Mouse (Mus musculus) G1E (cell line): ENCODE measurements around the gene Fbxl8. TPM values are rescaled to one million over a fixed set of nuclear protein-coding genes. Genes with fewer than 3 reads are reported as not detected.

Experiments used
- ATAC-seq: 2 replicates; pipeline ENCODE4 v1.8.0; 2016; ENCODE audit warnings: mild to moderate bottlenecking; ENCODE audit not compliant: insufficient number of reproducible peaks, poor library complexity, low FRiP score, severe bottlenecking; ENCODE audit errors: extremely low read depth
- DNase-seq: peaks from one replicate; pipeline ENCODE4 v3.0.0; 2012; ENCODE audit warnings: low spot score
- H3K27me3 ChIP-seq: 2 replicates; pipeline ENCODE4 v1.6.1; 2012; ENCODE audit warnings: mild to moderate bottlenecking, low read length, inconsistent platforms; ENCODE audit not compliant: insufficient read depth
- H3K36me3 ChIP-seq: replicated peaks from 2 replicates; pipeline ENCODE3; 2012; ENCODE audit warnings: mild to moderate bottlenecking, inconsistent platforms
- H3K4me1 ChIP-seq: 2 replicates; pipeline ENCODE4 v1.6.1; 2012; ENCODE audit warnings: low read depth, low read length, inconsistent platforms, mixed read lengths; ENCODE audit not compliant: insufficient read depth
- H3K4me3 ChIP-seq: 2 replicates; pipeline ENCODE4 v1.5.1; 2012; ENCODE audit warnings: low read depth, mild to moderate bottlenecking, inconsistent platforms, low read length, moderate library complexity, mixed read lengths
- H3K9me3 ChIP-seq: replicated peaks from 2 replicates; pipeline ENCODE4 v1.6.1; 2012; ENCODE audit warnings: inconsistent platforms
- CTCF ChIP-seq: IDR thresholded peaks from 2 replicates; pipeline ENCODE4 v1.5.1; 2012; ENCODE audit warnings: low read depth, low read length, inconsistent platforms, mixed read lengths
- GATA1 ChIP-seq: IDR thresholded peaks from 2 replicates; pipeline ENCODE4 v1.6.1; 2012; ENCODE audit warnings: borderline replicate concordance, low read length, inconsistent platforms, mixed read lengths
- GATA2 ChIP-seq: IDR thresholded peaks from 2 replicates; pipeline ENCODE4 v1.6.1; 2012; ENCODE audit warnings: low read depth, low read length, inconsistent platforms, borderline replicate concordance
- POLR2AphosphoS5 ChIP-seq: IDR thresholded peaks from 2 replicates; pipeline ENCODE4 v1.6.1; 2012; ENCODE audit warnings: low read depth, low read length, inconsistent platforms; ENCODE audit not compliant: insufficient replicate concordance
- TAL1 ChIP-seq: conservative IDR thresholded peaks from 2 replicates; pipeline ENCODE4 v1.6.1; 2012; ENCODE audit warnings: low read depth, low read length, inconsistent platforms, mixed read lengths
- polyA plus RNA-seq: library from polyadenylated mRNA; stranded (reverse); fragments of >175 nt; gene quantifications from 2 replicates; pipeline ENCODE4 v1.2.3, GENCODE M21; 2012
- total RNA-seq, 2 experiments: library from RNA; stranded (forward) in 1 of 2; stranded (reverse) in 1 of 2; fragments of 200-1000 nt in 1 of 2; fragments of >200 nt in 1 of 2; fragmentation: Nextera tagmentation in 1 of 2; gene quantifications; 2 replicates each; pipeline ENCODE4 v1.2.3; 2014 to 2017

The Fbxl8 gene
- total and polyA plus RNA-seq, 3 experiments: 6.0 to 8.9 (median 8.0) TPM

DNA sequence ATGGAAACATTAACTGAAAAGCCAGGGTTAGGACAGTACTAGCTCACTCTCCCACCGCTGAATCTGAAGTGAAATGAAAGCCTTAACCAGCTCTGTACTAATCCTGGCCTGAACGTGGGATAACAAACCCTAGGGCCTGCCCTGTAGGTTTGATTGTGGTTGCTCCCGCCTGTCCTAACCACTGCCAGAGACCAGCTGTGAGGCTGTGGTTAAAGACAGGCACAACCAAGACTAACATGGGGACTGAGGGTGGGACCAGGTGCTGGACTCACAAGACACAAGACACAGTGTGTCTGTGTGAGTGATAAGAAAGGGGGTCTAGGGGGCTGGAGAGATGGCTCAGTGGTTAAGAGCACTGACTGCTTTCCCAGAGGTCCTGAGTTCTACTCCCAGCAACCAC is 16.1 kb downstream of the Fbxl8 start:
- DNase-seq (no peak), ATAC-seq (no peak)
- Histone ChIP-seq H3K4me1 (peaks cover 63% of the 10 kb centered on the region), H3K36me3 (peaks cover 29% of the 10 kb centered on the region), H3K4me3 (no peak overlapping the region), H3K9me3 (no peaks in the 10 kb centered on the region; the same call in 1 of the 2 replicates), H3K27me3 (peaks cover 35% of the 10 kb centered on the region)
- no peak for TF ChIP-seq GATA2
- TF ChIP-seq GATA1: no peak
- no peak for TF ChIP-seq TAL1
- TF ChIP-seq POLR2AphosphoS5: no peak
- TF ChIP-seq CTCF: no peak

DNA sequence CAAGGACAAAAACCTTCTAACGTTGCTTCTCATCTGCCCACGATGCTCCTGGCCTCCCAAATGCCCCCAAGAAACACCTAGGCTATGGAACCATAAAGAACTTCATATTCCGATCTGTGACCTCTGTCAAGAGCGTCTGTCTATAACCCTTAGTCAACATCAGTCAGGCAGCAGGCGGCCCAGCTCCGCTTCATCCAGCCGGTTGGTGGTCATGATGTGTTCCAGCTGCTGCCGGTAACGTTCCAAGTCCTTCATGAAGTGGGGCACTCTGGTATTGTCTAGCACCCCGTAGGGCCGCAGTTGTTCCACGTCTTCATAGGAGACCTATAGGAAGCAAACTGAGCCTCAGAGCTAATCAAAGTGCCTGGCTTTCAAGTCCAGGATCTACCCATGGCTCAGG is 17.4 kb downstream of the Fbxl8 start:
- TF ChIP-seq TAL1 (no peak), CTCF (no peak), GATA2 (no peak), POLR2AphosphoS5 (no peak), GATA1 (no peak)
- Histone ChIP-seq H3K36me3 (peaks cover 32% of the 10 kb centered on the region), H3K9me3 (no peaks in the 10 kb centered on the region; the same call in 1 of the 2 replicates), H3K27me3 (peaks cover 32% of the 10 kb centered on the region), H3K4me3 (no peak overlapping the region), H3K4me1 (peaks cover 54% of the 10 kb centered on the region)
- ATAC-seq: no peak
- no peak for DNase-seq

GRCm38 (mm10) chr8:105282239-105282638 is 17.8 kb downstream of the Fbxl8 start:
- Histone ChIP-seq H3K36me3 (peaks cover 32% of the 10 kb centered on the region), H3K27me3 (peaks cover 29% of the 10 kb centered on the region), H3K9me3 (no peaks in the 10 kb centered on the region; the same call in 1 of the 2 replicates), H3K4me3 (peak overlapping the region; percentile 71; the same call in 1 of the 2 replicates), H3K4me1 (peaks cover 50% of the 10 kb centered on the region)
- DNase-seq (no peak), ATAC-seq (no peak)
- no peak for TF ChIP-seq CTCF

- Histone ChIP-seq H3K9me3 (no peaks in the 10 kb centered on the region; the same call in 1 of the 2 replicates), H3K27me3 (peaks cover 26% of the 10 kb centered on the region), H3K4me1 (peaks cover 51% of the 10 kb centered on the region), H3K36me3 (peaks cover 32% of the 10 kb centered on the region), H3K4me3 (peak overlapping the region; percentile 71)
- TF ChIP-seq GATA1 (no peak), CTCF (peak; percentile 94)
- peak; percentile 76 for DNase-seq
- peak; percentile 76 for ATAC-seq
Measured at GRCm38 (mm10) chr8:105283074-105283473, 18.6 kb downstream of the Fbxl8 start.

GRCm38 (mm10) chr8:105285514-105285913 is 21.1 kb downstream of the Fbxl8 start:
- no peak for TF ChIP-seq TAL1
- TF ChIP-seq GATA1: no peak
- no peak for TF ChIP-seq CTCF
- TF ChIP-seq POLR2AphosphoS5: no peak
- TF ChIP-seq GATA2: no peak
- H3K4me3 ChIP-seq: no peak overlapping the region
- ATAC-seq: no peak
- H3K4me1 ChIP-seq: peaks cover 60% of the 10 kb centered on the region
- peaks cover 15% of the 10 kb centered on the region for H3K36me3 ChIP-seq
- H3K27me3 ChIP-seq: peaks cover 15% of the 10 kb centered on the region; the same call in 1 of the 2 replicates
- no peaks in the 10 kb centered on the region for H3K9me3 ChIP-seq
- DNase-seq: no peak

- ATAC-seq: no peak
- H3K36me3 ChIP-seq: peaks cover 7% of the 10 kb centered on the region
- peaks cover 15% of the 10 kb centered on the region; the same call in 1 of the 2 replicates for H3K27me3 ChIP-seq
- peaks cover 54% of the 10 kb centered on the region for H3K4me1 ChIP-seq
- TF ChIP-seq POLR2AphosphoS5 (no peak), CTCF (no peak), TAL1 (no peak), GATA2 (no peak), GATA1 (no peak)
- H3K4me3 ChIP-seq: no peak overlapping the region
- no peak for DNase-seq
- H3K9me3 ChIP-seq: no peaks in the 10 kb centered on the region
Measured at GRCm38 (mm10) chr8:105286907-105287306, 22.5 kb downstream of the Fbxl8 start.

DNA sequence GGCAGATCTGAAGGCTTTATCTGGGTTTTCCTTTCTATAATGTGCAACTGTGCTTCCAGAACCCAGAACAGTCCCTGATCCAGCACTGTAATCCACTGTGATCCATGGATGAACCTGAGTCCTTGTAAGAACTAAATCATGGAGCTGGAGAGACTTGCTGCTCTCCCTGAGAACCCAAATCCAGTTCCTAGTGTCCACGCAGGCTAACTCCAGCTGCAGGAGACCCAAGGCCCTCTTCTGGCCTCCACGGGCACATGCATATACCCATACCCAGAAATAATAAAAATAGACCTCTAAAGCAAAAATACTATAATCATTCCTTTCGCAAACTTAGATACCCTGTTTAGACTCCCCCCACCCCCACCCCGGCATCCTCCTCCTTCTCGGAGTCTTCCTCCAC is 23.8 kb downstream of the Fbxl8 start:
- TF ChIP-seq CTCF: no peak
- no peak for TF ChIP-seq POLR2AphosphoS5
- no peak for TF ChIP-seq TAL1
- TF ChIP-seq GATA1: no peak
- no peak for TF ChIP-seq GATA2
- ATAC-seq (no peak), DNase-seq (no peak)
- Histone ChIP-seq H3K36me3 (peaks cover 9% of the 10 kb centered on the region), H3K4me1 (peaks cover 41% of the 10 kb centered on the region), H3K27me3 (peaks cover 15% of the 10 kb centered on the region; the same call in 1 of the 2 replicates), H3K9me3 (no peaks in the 10 kb centered on the region), H3K4me3 (no peak overlapping the region)
